Mouse (Mus musculus) thymus, adult 2 months (tissue): Measurements from ENCODE around the gene Lta.

Source experiments
- CTCF ChIP-seq: fragments of 200-500 bp; IDR thresholded peaks from 2 replicates; pipeline ENCODE4 v1.5.1; 2012; ENCODE audit warnings: mild to moderate bottlenecking, control low read depth, low read length, moderate library complexity, borderline replicate concordance; ENCODE audit not compliant: control insufficient read depth, poor library complexity, insufficient read depth; ENCODE audit errors: extremely low read depth
- POLR2A ChIP-seq: fragments of 200-500 bp; IDR thresholded peaks from 2 replicates; pipeline ENCODE4 v1.6.1; 2012; ENCODE audit warnings: mild to moderate bottlenecking, low read length, control low read depth, moderate library complexity; ENCODE audit not compliant: control insufficient read depth, poor library complexity, insufficient read depth; ENCODE audit errors: extremely low read depth

DNA sequence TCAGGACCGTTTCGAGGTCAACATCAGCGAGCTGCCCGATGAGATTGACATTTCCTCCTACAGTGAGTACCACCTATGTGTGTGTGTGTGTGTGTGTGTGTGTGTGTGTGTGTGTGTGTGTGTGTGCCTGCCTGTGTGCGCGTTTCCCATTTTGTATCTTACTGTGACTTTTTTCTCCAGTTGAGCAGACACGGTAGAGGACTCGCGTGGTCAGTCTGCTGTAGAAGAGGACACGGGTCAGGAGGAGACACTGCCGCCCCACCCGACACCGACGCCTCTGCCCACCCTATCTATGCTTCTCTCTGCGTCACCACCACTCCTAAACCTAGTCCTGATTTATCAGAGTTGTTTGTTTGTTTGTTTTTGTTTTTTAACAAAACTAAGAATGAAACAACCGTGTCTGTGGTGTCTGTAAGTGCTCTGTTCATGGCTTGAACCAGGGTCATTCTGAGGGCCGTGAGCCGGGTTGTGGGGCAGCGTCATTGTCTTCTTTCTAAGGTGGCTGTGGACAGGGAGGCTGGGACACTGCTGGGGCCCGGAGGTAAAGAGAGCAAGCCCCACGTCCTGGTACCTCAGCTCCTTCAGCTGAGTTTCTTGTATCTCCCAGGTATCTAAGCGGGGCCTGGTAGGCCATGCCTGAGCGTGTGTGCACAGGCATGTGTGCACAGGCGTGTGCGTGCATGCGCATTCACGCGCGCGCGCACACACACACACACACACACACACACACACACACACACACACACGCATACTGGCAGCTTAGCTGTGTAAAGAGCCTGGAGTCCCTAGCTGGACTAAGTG, 48.3 kb upstream of the Lta start:
- no peak for TF ChIP-seq CTCF
- no peak for TF ChIP-seq POLR2A
